Mouse (Mus musculus) C2C12 (cell line): ENCODE results near the gene Trim26. TPM values are rescaled to one million over a fixed set of nuclear protein-coding genes. Genes with fewer than 3 reads are reported as not detected.
"Not testable (repeated sequence)": the region's sequence is repeated elsewhere in the genome, so short reads cannot be mapped to it uniquely, and the experiment has no call there.

Experiments
- H3K27me3 ChIP-seq: one replicate; pipeline ENCODE4 v1.6.1; 2011; ENCODE audit not compliant: control insufficient read depth, insufficient read depth, insufficient read length
- H3K36me3 ChIP-seq: one replicate; pipeline ENCODE4 v1.6.1; 2011; ENCODE audit not compliant: control insufficient read depth, insufficient read depth
- H3K4me3 ChIP-seq: one replicate; pipeline ENCODE4 v1.5.1; 2011; ENCODE audit warnings: mild to moderate bottlenecking, control low read depth; ENCODE audit not compliant: poor library complexity, insufficient read depth, severe bottlenecking
- H3K79me2 ChIP-seq: one replicate; pipeline ENCODE4 v1.6.1; 2011; ENCODE audit not compliant: control insufficient read depth, insufficient read depth
- H3K79me3 ChIP-seq: one replicate; pipeline ENCODE4 v1.6.1; 2011; ENCODE audit warnings: low read depth, control low read depth
- H3ac ChIP-seq: one replicate; pipeline ENCODE3; 2011; ENCODE audit warnings: low read depth; ENCODE audit not compliant: control insufficient read depth, insufficient read length
- CEBPB ChIP-seq: IDR thresholded peaks from one replicate; pipeline ENCODE4 v1.6.1; 2011; ENCODE audit warnings: low read depth, mild to moderate bottlenecking, control low read depth, moderate library complexity
- CTCF ChIP-seq: IDR thresholded peaks from one replicate; pipeline ENCODE4 v1.5.1; 2011; ENCODE audit not compliant: control insufficient read depth, insufficient read depth, insufficient read length
- FOSL1 ChIP-seq: IDR thresholded peaks from one replicate; pipeline ENCODE4 v1.8.0; 2011; ENCODE audit warnings: mild to moderate bottlenecking, low read length; ENCODE audit not compliant: poor library complexity, insufficient read depth, severe bottlenecking
- MAX ChIP-seq: IDR thresholded peaks from one replicate; pipeline ENCODE4 v1.6.1; 2011; ENCODE audit warnings: mild to moderate bottlenecking, control low read depth
- MYOD1 ChIP-seq: IDR thresholded peaks from one replicate; pipeline ENCODE4 v1.6.1; 2011; ENCODE audit warnings: low read depth; ENCODE audit not compliant: control insufficient read depth, insufficient read length
- MYOG ChIP-seq: IDR thresholded peaks from one replicate; pipeline ENCODE4 v1.6.1; 2011; ENCODE audit not compliant: control insufficient read depth, insufficient read length; ENCODE audit errors: extremely low read depth
- USF1 ChIP-seq: IDR thresholded peaks from one replicate; pipeline ENCODE4 v1.6.1; 2011; ENCODE audit warnings: low read depth, mild to moderate bottlenecking, control low read depth, moderate library complexity
- long read RNA-seq, 2 experiments: library from polyadenylated mRNA; unstranded; transcript quantifications; one replicate each; pipeline ENCODE4 v2.0.0; 2019 to 2020
- polyA plus RNA-seq: library from polyadenylated mRNA; unstranded; fragments of >200 nt; fragmentation: generic; extraction: Trizol; gene quantifications from one replicate; pipeline ENCODE4 v1.2.1, GENCODE M21; 2012; ENCODE audit warnings: missing spikeins

The Trim26 gene
- polyA plus RNA-seq: 15.0 TPM
- long read RNA-seq, experiment 1, partial matches to known transcripts: 0 of 4 reads
- long read RNA-seq, experiment 1, other reads (novel, unspliced or antisense): 4 of 4 reads
- long read RNA-seq, experiment 2, full-length matches to known transcripts: 1 of 60 reads
- long read RNA-seq, experiment 2, partial matches to known transcripts: 8 of 60 reads
- long read RNA-seq, experiment 2, other reads (novel, unspliced or antisense): 51 of 60 reads

DNA sequence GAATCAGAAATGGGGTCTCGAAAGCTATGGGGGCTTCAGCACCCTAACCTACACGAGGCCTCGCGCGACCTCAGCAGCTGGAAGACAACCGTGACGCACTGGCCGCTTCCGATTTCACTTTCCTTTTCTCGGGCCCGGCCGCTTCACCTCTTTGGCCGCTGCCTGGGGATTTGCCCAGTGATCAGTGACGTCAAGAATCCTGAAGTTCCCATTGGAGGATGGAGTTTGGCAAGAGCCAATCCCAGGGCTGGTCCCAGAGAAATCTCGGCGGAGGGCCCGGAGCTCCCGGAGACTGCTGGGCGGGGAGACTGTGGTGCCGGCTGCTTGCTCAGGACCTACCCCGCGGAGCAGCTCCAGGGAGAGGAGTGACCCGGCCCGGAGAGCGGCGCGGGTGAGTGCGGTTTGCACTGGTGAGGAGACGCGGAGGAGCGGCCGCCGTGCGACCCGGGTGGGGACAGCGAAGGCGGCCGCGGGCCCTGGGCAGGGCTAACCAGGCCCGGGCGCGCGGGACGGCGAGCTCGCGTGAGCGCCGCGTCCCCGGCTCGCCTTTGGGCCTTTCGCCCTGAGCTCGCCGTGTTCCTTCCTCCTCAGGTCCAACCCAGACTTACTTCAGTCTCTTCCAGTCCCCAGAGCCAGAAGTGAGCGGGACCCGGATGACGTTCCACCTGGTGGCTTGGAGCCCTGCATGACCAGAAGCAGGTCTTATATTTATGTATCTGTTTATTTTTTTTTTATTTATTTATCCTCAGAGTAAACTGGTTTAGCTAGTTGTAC, at the start of gene Trim26:
Gene Trim26 (plus strand): TSS at position 261 of the 774 bp plus-strand sequence.
- H3K27me3 ChIP-seq: peaks cover 3% of the 10 kb centered on the region
- peak within 1 kb of the TSS; percentile 61 for H3K4me3 ChIP-seq
- TF ChIP-seq FOSL1 (no peak), USF1 (no peak), MAX (no peak), CEBPB (no peak), CTCF (no peak), MYOG (no peak)
- peak within 1 kb of the TSS; percentile 66 for H3ac ChIP-seq
- H3K79me3 ChIP-seq: peaks cover 5% of the 10 kb centered on the region
- peaks cover 17% of the 10 kb centered on the region for H3K79me2 ChIP-seq
- no peaks in the 10 kb centered on the region for H3K36me3 ChIP-seq

DNA sequence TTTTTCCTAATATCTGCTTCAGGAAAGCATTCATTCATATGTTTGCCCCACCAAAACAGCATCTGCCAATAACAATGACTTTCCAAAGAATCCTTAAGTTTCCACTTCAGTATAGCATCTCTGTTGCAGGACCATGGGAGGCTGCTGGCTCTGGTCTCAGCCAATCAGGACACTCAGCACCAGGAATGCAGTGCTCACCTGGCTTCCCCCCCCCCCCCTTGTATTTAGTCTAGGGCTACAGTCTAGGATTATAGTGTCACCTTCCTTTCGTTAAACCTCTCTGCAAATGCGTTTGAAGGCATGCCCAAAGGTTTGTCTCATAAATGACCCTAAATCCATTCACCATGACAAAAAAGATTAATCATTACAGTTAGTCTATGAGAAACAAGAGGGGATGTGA, 48.6 kb upstream of the Trim26 start:
- TF ChIP-seq CEBPB: no peak
- Histone ChIP-seq H3K27me3 (no peaks in the 10 kb centered on the region), H3K4me3 (no peak overlapping the region), H3K36me3 (no peaks in the 10 kb centered on the region), H3K79me2 (no peaks in the 10 kb centered on the region), H3K79me3 (no peaks in the 10 kb centered on the region), H3ac (no peak overlapping the region)

DNA sequence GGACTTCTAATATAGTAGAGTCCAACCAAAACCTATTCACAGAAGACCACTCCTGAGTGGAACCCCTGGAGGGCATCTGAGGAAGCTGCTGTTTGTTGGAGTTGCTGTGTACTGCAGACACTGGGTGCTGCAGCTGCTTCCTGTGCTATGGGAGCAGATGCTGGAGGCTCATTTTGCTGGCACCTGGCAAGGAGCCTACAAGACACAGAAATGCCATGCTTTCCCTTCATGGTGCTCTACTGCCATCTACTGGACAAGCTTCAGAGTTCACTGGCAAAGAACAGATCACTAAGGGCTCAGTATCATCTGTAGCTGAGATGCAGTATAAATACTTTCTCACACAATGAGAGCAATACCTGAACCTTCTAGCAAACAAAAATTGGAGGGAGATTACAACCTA, 48.1 kb upstream of the Trim26 start:
- H3K79me3 ChIP-seq, H3K27me3 ChIP-seq, H3K36me3 ChIP-seq, H3K4me3 ChIP-seq, H3ac ChIP-seq, H3K79me2 ChIP-seq: not testable (repeated sequence)

DNA sequence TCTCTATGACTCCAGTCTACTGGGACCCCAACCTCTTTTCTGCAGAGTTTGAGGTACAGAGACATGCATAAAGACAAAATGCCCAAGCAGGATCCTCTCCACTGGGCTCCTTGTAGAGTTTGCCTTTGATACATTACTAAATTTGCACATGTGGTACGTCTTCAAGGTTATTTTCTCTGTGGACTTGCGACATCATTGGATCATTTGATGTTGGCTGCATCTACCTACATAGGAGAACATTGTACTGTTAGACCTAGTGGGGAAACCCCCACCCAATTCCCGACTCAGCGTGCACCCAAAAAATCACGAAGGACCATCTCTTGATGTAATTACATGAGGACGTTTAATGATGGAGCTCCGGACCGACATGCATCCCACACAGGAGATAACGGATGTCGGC, 37.4 kb upstream of the Trim26 start:
- H3K79me2 ChIP-seq: no peaks in the 10 kb centered on the region
- no peaks in the 10 kb centered on the region for H3K36me3 ChIP-seq
- H3ac ChIP-seq: no peak overlapping the region
- no peaks in the 10 kb centered on the region for H3K27me3 ChIP-seq
- no peaks in the 10 kb centered on the region for H3K79me3 ChIP-seq
- TF ChIP-seq MAX: no peak
- no peak for TF ChIP-seq CEBPB
- TF ChIP-seq MYOG: no peak
- no peak for TF ChIP-seq MYOD1
- no peak for TF ChIP-seq USF1
- no peak for TF ChIP-seq CTCF
- no peak for TF ChIP-seq FOSL1
- no peak overlapping the region for H3K4me3 ChIP-seq

DNA sequence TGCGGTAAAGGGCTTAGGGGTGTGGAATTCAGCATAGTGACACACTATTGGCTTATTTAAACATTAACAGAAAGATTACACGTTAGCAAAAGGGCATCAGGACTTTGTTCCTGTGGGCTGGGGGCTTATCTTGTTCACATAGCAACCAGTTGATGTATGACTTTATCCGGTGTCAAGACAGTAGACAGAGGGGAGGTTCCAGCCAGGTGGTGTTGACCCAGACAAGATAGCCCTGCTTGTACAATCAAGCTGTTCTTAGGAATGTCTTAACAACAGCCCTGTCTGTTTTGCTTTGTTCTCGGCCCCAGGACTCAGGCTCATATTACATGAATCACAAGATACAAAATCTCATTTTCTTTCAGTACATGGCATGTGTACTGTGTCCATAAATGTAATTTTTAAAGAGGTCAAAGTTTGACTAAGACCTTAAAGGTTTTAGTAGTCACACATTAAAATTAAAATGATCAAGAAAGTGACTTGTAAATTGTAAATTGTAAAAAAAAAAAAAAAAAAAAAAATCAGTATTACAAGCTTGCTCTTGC, 36.9 kb upstream of the Trim26 start:
- not testable (repeated sequence) for H3K4me3 ChIP-seq, H3ac ChIP-seq, H3K79me3 ChIP-seq, H3K79me2 ChIP-seq, H3K27me3 ChIP-seq, H3K36me3 ChIP-seq

DNA sequence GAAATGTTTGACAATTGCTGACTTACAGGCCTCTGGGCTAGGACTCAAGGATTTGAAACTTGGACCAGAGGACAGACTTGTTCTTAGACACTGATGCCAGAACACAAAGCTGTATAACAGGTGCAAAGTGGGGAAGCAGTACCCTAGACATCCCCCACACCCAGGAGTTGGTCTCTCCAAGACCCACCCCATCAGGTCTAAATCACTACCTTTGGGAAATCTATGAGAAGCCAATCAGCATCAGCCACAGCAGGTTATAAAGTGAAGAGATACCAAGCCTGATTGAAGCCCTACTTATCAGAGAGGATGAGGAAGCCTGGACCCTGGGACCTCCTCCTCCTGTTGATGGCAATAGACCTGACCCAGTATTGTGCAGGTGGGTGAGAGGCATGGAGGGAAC, 25.1 kb upstream of the Trim26 start, which contains the start of gene H2-M10.6:
Gene H2-M10.6 (plus strand): TSS at position 301 of the 400 bp plus-strand sequence.
- H3K36me3 ChIP-seq: no peaks in the 10 kb centered on the region
- no peaks in the 10 kb centered on the region for H3K79me3 ChIP-seq
- H3K27me3 ChIP-seq: no peaks in the 10 kb centered on the region
- TF ChIP-seq CEBPB (no peak), FOSL1 (no peak), MYOD1 (no peak), MAX (no peak)
- H3ac ChIP-seq: no peak within 1 kb of the TSS
- no peaks in the 10 kb centered on the region for H3K79me2 ChIP-seq
- H3K4me3 ChIP-seq: no peak within 1 kb of the TSS
